Mouse (Mus musculus) heart, adult 2 months (tissue): ENCODE results near the gene Gm20388. TPM values are rescaled to one million over a fixed set of nuclear protein-coding genes. Genes with fewer than 3 reads are reported as not detected.

ENCODE experiments used
- DNase-seq, 2 experiments: peaks; one replicate each; pipeline ENCODE4 v3.0.0; 2021
- H3K27ac ChIP-seq: fragments of 200-600 bp; 2 replicates; pipeline ENCODE4 v1.8.1; 2022
- H3K27me3 ChIP-seq: fragments of 200-500 bp; 2 replicates; pipeline ENCODE4 v1.6.1; 2012; ENCODE audit warnings: mild to moderate bottlenecking, low read length, inconsistent platforms, mixed read lengths; ENCODE audit not compliant: control insufficient read depth, insufficient read depth
- H3K36me3 ChIP-seq: fragments of 200-500 bp; 2 replicates; pipeline ENCODE4 v1.6.1; 2012; ENCODE audit warnings: low read length, inconsistent platforms; ENCODE audit not compliant: control insufficient read depth, insufficient read depth
- H3K4me1 ChIP-seq: fragments of 200-500 bp; 2 replicates; pipeline ENCODE4 v1.6.1; 2011; ENCODE audit warnings: low read length; ENCODE audit not compliant: control insufficient read depth, insufficient read depth
- H3K4me3 ChIP-seq: fragments of 200-600 bp; 2 replicates; pipeline ENCODE4 v1.8.1; 2022
- H3K79me2 ChIP-seq: fragments of 200-500 bp; replicated peaks from 2 replicates; pipeline ENCODE4 v1.6.1; 2012; ENCODE audit warnings: mild to moderate bottlenecking, inconsistent platforms, low read length, moderate library complexity, mixed read lengths; ENCODE audit not compliant: control insufficient read depth, insufficient read depth
- H3K9ac ChIP-seq: fragments of 200-500 bp; 2 replicates; pipeline ENCODE4 v1.6.1; 2012; ENCODE audit warnings: low read depth, mild to moderate bottlenecking, control low read depth, inconsistent platforms, low read length, mixed read lengths
- CTCF ChIP-seq: fragments of 200-600 bp; IDR thresholded peaks from 2 replicates; pipeline ENCODE4 v1.8.1; 2022; ENCODE audit warnings: antibody characterized with exemption, mild to moderate bottlenecking, moderate library complexity
- EP300 ChIP-seq: fragments of 200-500 bp; IDR thresholded peaks from 2 replicates; pipeline ENCODE4 v1.6.1; 2011; ENCODE audit warnings: low read depth, low read length, control low read depth; ENCODE audit not compliant: insufficient read depth
- POLR2A ChIP-seq: fragments of 200-500 bp; IDR thresholded peaks from 2 replicates; pipeline ENCODE4 v1.6.1; 2011; ENCODE audit warnings: mild to moderate bottlenecking, low read depth, low read length, control low read depth; ENCODE audit not compliant: insufficient read depth
- WGBS: fragments of 180-500 bp; shearing (Covaris S2); methylation state at CpG from one replicate; pipeline ENCODE4 v1.1.7; 2018; 5-methylcytosine and 5-hydroxymethylcytosine counted together
- intact Hi-C: fragments of 180-260 bp; cut with DNase I; formaldehyde crosslinking; loops from one replicate; pipeline ENCODE4 v1.15.1; 2025
- polyA plus RNA-seq: library from polyadenylated mRNA; depleted of rRNA; stranded (reverse); fragments of >200 nt; gene quantifications from 2 replicates; pipeline ENCODE4 v1.2.3, GENCODE M21; 2012
- total RNA-seq, 2 experiments: library from RNA; stranded (reverse); gene quantifications; 2 replicates each; pipeline ENCODE4 v1.2.3; 2021

Gm20388 gene
- total and polyA plus RNA-seq, 3 experiments, result 1.8 to 32.3 TPM; not detected in 1

DNA sequence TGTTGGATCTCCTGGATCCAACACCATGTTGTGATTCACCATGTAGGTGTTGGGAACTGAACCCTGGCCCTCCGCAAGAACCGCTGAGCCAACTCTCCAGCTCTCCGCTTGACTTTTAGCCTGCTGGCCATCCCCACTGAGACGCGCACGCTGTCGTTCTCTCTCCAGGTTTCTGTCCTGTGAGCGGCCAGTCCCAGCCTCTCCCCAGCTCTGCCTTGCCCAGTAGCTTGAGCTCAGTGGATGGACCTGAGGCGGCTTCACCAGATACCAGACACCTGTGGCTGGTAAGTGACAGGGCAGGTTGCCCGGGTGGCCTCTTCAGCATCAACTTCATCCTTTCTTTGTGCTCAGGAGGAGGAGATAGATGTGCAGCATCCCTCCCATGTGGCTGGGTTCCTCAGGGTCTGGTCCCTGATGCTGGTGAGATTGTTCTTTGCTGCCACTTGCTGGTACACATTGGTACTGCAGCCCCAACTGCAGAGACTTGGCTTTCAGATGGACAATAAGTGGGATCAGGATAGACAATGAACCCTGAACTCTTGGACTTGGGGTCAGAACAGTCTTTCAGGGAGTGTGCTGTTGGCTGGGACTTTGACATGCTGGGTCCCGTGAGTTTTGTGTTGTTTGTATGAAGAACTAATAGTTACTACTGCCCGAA, 3450.6 kb downstream of the Gm20388 start:
- H3K27ac ChIP-seq, result no peak overlapping the region
- DNase-seq, result peak; percentile 70 to 86
- H3K36me3 ChIP-seq, result no peaks in the 10 kb centered on the region
- H3K9ac ChIP-seq, result no peak overlapping the region
- intact Hi-C loops, result loop anchor here (1.0 to 10.0 kb wide), 2 partner anchors 42 to 256 kb away; partner anchors contain the start of gene Rpl13
- H3K27me3 ChIP-seq, result no peaks in the 10 kb centered on the region
- WGBS, result 43% methylated on average over 12 of the region's 12 CpGs
- no peaks in the 10 kb centered on the region for H3K79me2 ChIP-seq
- H3K4me3 ChIP-seq, result no peak overlapping the region
- H3K4me1 ChIP-seq, result no peaks in the 10 kb centered on the region
- TF ChIP-seq EP300, result 0 out of 2 replicates have a peak, but pooled peaks have one; percentile 28
- TF ChIP-seq CTCF, result peak; percentile 98; the same call in 1 of the 2 replicates
- no peak for TF ChIP-seq POLR2A

DNA sequence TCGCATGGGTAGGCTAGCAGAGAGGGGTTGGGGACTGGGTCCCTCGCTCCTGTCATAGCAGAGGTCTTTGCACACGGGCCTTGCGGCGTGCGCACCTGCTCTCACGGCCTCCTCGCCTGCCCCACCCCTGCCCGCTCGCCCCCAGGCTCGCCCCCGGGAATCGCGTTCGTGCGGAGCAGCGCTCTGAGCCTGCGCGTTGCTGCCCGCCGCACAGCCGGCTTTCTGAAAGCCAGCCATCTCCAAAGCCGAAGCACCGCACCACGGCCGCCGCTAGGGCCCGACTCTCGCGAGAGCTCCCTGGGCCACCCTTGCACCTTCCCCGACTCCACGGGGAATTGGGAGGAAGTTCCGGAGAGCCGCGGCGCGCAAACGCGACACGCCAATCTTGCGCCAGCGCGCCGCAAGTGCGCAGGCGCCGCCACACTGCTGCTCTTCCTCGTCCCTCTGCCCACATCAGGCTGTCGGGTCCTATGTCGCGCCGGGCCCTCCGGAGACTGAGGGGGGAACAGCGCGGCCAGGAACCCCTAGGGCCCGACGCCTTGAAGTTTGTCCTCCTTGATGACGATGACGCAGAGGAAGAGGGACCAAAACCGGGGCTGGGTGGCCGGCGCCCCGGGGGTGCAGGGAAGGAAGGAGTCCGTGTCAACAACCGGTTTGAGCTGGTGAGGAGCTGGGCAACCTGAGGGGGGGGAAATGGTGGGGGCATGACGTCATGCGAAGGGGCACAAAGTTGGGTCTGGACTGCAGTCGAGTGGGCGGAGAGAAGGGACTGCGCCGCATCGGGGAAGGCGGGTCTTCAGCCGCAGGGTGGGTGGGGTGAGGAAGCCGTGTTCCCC, 3463.0 kb downstream of the Gm20388 start, which contains the start of gene Tcf25:
TSS of gene Tcf25 (plus strand) at position 351 of the 836 bp plus-strand sequence.
- TF ChIP-seq CTCF (peak; percentile 83), POLR2A (peak; percentile 89), EP300 (no peak)
- intact Hi-C loops, result loop anchor here (5.0 kb wide), 1 partner anchor 121 kb away; the partner anchor contains the start of genes Vps9d1 and Zfp276
- under 1% methylated on average over 75 of the region's 75 CpGs for WGBS

DNA sequence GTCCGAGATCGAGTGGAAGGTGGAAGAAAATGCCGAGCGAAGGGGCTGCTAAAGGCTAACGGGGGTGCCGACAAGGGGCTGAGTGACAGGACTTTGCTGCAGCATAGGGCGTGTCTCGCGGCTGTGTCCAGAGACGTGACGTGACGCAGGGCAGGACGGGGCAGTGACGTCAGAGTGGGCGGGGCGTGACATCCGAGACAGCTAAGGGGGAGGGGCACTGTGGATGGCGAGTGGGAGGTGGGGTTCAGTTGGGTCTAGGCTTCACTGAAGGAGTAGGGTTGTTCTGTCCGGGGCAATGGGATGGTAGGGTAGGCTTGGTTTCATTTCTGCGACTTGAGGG, 3463.6 kb downstream of the Gm20388 start:
- Histone ChIP-seq H3K4me3 (peak overlapping the region; percentile 83), H3K36me3 (no peaks in the 10 kb centered on the region), H3K9ac (peak overlapping the region; percentile 79), H3K27me3 (no peaks in the 10 kb centered on the region), H3K27ac (peak overlapping the region; percentile 98), H3K4me1 (peaks cover 2% of the 10 kb centered on the region), H3K79me2 (peaks cover 3% of the 10 kb centered on the region; the same call in 1 of the 2 replicates)
- intact Hi-C loops, result loop anchor here (5.0 kb wide), 1 partner anchor 122 kb away; the partner anchor contains the start of genes Vps9d1 and Zfp276
- under 1% methylated on average over 20 of the region's 20 CpGs for WGBS
- peak; percentile 93 to 96 for DNase-seq
- no peak for TF ChIP-seq CTCF
- peak; percentile 75; the same call in 1 of the 2 replicates for TF ChIP-seq EP300
- TF ChIP-seq POLR2A, result peak; percentile 73

More for the DNA sequence above, 3463.0 kb downstream of the Gm20388 start, which contains the start of gene Tcf25:
- Histone ChIP-seq H3K4me1 (peaks cover 2% of the 10 kb centered on the region), H3K27ac (peak within 1 kb of the TSS; percentile 98), H3K9ac (peak within 1 kb of the TSS; percentile 82), H3K4me3 (peak within 1 kb of the TSS; percentile 83), H3K36me3 (no peaks in the 10 kb centered on the region), H3K79me2 (peaks cover 3% of the 10 kb centered on the region; the same call in 1 of the 2 replicates), H3K27me3 (no peaks in the 10 kb centered on the region)
- peak; percentile 95 to 97 for DNase-seq

DNA sequence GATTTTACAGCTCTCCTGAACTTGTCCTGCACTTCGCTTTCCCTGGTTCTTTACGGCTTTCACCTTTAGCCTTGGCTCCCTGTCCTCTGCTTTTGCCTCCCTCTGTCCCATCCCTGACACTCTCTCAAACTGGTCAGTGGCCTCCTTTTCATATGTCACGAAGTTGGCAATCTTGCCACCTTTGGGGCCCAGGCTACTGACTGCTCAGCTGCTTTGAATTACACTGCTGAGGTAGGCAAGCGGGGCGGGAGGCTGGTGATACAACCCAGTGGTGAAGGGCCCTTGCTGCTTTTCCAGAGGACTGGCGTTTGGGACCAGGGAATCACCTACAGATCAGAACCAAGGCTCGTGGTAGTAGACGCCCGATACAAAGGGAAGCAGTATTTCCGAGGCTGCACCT, 3465.1 kb downstream of the Gm20388 start:
- no peak overlapping the region for H3K9ac ChIP-seq
- H3K27me3 ChIP-seq, result no peaks in the 10 kb centered on the region
- peaks cover 2% of the 10 kb centered on the region for H3K4me1 ChIP-seq
- H3K4me3 ChIP-seq, result no peak overlapping the region
- WGBS, result 81% methylated on average over 10 of the region's 10 CpGs
- no peak for TF ChIP-seq EP300
- TF ChIP-seq POLR2A, result no peak
- no peak for TF ChIP-seq CTCF
- intact Hi-C loops, result no loop called here
- H3K36me3 ChIP-seq, result no peaks in the 10 kb centered on the region
- H3K27ac ChIP-seq, result no peak overlapping the region
- DNase-seq, result no peak
- H3K79me2 ChIP-seq, result peaks cover 3% of the 10 kb centered on the region; the same call in 1 of the 2 replicates

DNA sequence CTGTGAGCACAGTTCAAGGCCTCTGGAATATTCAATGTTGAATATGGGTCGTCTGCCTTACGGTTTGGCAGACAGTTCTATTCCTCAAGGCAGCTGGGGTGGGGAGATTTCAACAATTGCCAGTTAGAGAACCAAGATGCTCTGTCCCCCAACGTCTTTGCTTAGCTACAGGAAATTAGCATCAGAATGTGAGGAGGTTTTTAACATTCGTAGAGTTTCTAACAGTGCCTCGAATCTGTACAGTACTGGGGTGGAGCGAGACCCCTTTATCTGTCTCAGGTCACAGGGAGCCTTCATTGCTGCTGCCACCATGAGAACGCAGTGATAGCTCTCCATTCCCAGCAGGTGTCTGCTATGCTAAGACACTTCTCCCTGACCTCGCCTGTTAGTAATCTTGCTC, 3465.5 kb downstream of the Gm20388 start:
- H3K79me2 ChIP-seq, result peaks cover 3% of the 10 kb centered on the region; the same call in 1 of the 2 replicates
- DNase-seq, result no peak
- peaks cover 2% of the 10 kb centered on the region for H3K4me1 ChIP-seq
- TF ChIP-seq CTCF (no peak), POLR2A (no peak), EP300 (no peak)
- H3K36me3 ChIP-seq, result no peaks in the 10 kb centered on the region
- H3K9ac ChIP-seq, result no peak overlapping the region
- H3K27me3 ChIP-seq, result no peaks in the 10 kb centered on the region
- no peak overlapping the region for H3K4me3 ChIP-seq
- 65% methylated on average over 8 of the region's 8 CpGs for WGBS
- intact Hi-C loops, result no loop called here
- H3K27ac ChIP-seq, result no peak overlapping the region
